Mouse (Mus musculus): ENCODE data around the gene Mslnl.

DNA sequence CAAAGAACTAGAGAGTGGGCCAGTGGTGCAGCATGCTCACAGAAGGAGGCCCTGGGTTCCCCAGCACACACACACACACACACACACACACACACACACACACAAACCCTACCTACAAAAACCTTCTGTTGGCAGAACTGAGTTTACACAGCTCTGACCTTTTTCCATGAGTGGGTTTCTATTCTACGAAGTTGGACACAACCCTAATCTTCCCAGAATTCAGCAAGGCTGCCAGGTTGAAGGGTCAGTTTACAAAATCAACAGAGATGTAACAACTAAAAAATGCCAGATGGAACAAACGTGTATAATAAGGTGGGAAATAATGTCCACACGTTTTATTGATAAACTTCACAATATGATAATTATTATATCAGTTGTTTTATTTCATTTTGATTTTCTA lies 21.8 kb downstream of the Mslnl start:
- TF ChIP-seq POLR2A (IDR thresholded peaks at IDR 0.05; ENCODE audit: insufficient read length, low read depth) (no peak), USF1 (IDR thresholded peaks at IDR 0.05; ENCODE audit: low read depth) (no peak), MAX (IDR thresholded peaks at IDR 0.05; ENCODE audit: low read depth) (no peak), E2F4 (IDR thresholded peaks at IDR 0.05; ENCODE audit: insufficient read depth) (no peak), POLR2AphosphoS2 (IDR thresholded peaks at IDR 0.05; ENCODE audit: insufficient read length, low read depth) (no peak)
